Comparison of ENCODE assay signal across 9 mouse cellular contexts in genomic region chr7:128592118-128592935, GRCm38 (mm10). TPM values are rescaled to one million over a fixed set of nuclear protein-coding genes. Genes with fewer than 3 reads are reported as not detected.
DNase-seq lines count a peak whose midpoint lies in the region; ATAC-seq and TF ChIP-seq lines count a peak whose summit lies in the region.
"Had no signal": no experiment of that assay in that cellular context is flagged by ENCODE, and none has a peak within 500 bp of the region (broad histone marks: within the 10 kb centered on the region; RNA-seq: fewer than 3 reads in every experiment).

No protein-coding gene starts in this region.

- TF ChIP-seq POLR2A in heart, adult 2 months (IDR thresholded peaks at IDR 0.05; ENCODE audit: insufficient read depth, low read depth, low read length), result no peak

- peak overlapping the region; percentile 49 for H3K4me2 ChIP-seq in intestine, postnatal 0 days (replicated peaks; ENCODE audit: low read depth)
- peak overlapping the region; percentile 60 for H3K4me2 ChIP-seq in limb, embryonic 13.5 days (replicated peaks)
- H3K4me2 ChIP-seq in midbrain, embryonic 14.5 days (ENCODE audit: low read length), result peak overlapping the region; percentile 43

- H3K79me2 ChIP-seq in heart, adult 2 months (replicated peaks; ENCODE audit: control insufficient read depth, insufficient read depth, low read length), result no peaks in the 10 kb centered on the region

- peaks cover 2% of the 10 kb centered on the region; the same call in 1 of the 2 replicates for H3K36me3 ChIP-seq in heart, adult 2 months (ENCODE audit: control insufficient read depth, insufficient read depth, low read length)
- no peaks in the 10 kb centered on the region for H3K36me3 ChIP-seq in intestine, postnatal 0 days (ENCODE audit: control insufficient read depth, insufficient read depth)
- H3K36me3 ChIP-seq in limb, embryonic 13.5 days, result no peaks in the 10 kb centered on the region
- no peaks in the 10 kb centered on the region for H3K36me3 ChIP-seq in midbrain, embryonic 14.5 days (ENCODE audit: control insufficient read depth, insufficient read depth, low read length)
- H3K36me3 ChIP-seq: G1E had no signal

- intact Hi-C loops in heart, adult 2 months (cut with DNase I), result no loop called here

- H3K4me1 ChIP-seq in heart, adult 2 months (ENCODE audit: control insufficient read depth, insufficient read depth, low read length), result peaks cover 7% of the 10 kb centered on the region; the same call in 1 of the 2 replicates
- no peaks in the 10 kb centered on the region for H3K4me1 ChIP-seq in intestine, postnatal 0 days (replicated peaks; ENCODE audit: control insufficient read depth, insufficient read depth, low read length)
- H3K4me1 ChIP-seq in limb, embryonic 13.5 days, result peaks cover 19% of the 10 kb centered on the region
- H3K4me1 ChIP-seq in midbrain, embryonic 14.5 days (ENCODE audit: control insufficient read depth, insufficient read depth, low read length), result peaks cover 19% of the 10 kb centered on the region

- TF ChIP-seq CTCF in heart, adult 2 months (IDR thresholded peaks at IDR 0.05), result no peak
- no peak for TF ChIP-seq CTCF in intestine, postnatal 0 days (IDR thresholded peaks at IDR 0.05; ENCODE audit: low read depth)

- no peaks in the 10 kb centered on the region for H3K27me3 ChIP-seq in heart, adult 2 months (ENCODE audit: control insufficient read depth, insufficient read depth, low read length)
- H3K27me3 ChIP-seq in intestine, postnatal 0 days (replicated peaks; ENCODE audit: control insufficient read depth, insufficient read depth, low read length), result no peaks in the 10 kb centered on the region
- H3K27me3 ChIP-seq in limb, embryonic 13.5 days, result no peaks in the 10 kb centered on the region
- no peaks in the 10 kb centered on the region for H3K27me3 ChIP-seq in midbrain, embryonic 14.5 days (ENCODE audit: control insufficient read depth, insufficient read depth, low read length)

- ATAC-seq in intestine, postnatal 0 days, result no peak
- no peak; the same call in 1 of the 2 replicates for ATAC-seq in limb, embryonic 13.5 days (ENCODE audit: low FRiP score, low read depth)
- ATAC-seq in midbrain, embryonic 14.5 days (ENCODE audit: low FRiP score, low TSS enrichment), result no peak
- no peak for ATAC-seq in erythroblast, adult 5-6 weeks (replicated peaks; ENCODE audit: low FRiP score, poor library complexity, severe bottlenecking)

- WGBS in heart, adult 2 months, result 27% methylated on average over 21 of the region's 21 CpGs
- 37% methylated on average over 21 of the region's 21 CpGs for WGBS in intestine, postnatal 0 days
- WGBS in limb, embryonic 13.5 days, result 7% methylated on average over 21 of the region's 21 CpGs
- WGBS in midbrain, embryonic 14.5 days, result 4% methylated on average over 21 of the region's 21 CpGs

- H3K4me3 ChIP-seq in heart, adult 2 months, result peak overlapping the region; percentile 6; the same call in 1 of the 2 replicates
- no peak overlapping the region for H3K4me3 ChIP-seq in intestine, postnatal 0 days (ENCODE audit: low read depth, low read length)
- H3K4me3 ChIP-seq in limb, embryonic 13.5 days, result peak overlapping the region; percentile 30
- 0 out of 2 replicates have a peak overlapping the region, but pooled peaks have one; percentile 12 for H3K4me3 ChIP-seq in midbrain, embryonic 14.5 days (replicated peaks; ENCODE audit: low read depth, low read length)

- 0 out of 2 replicates have a peak, but pooled peaks have one; percentile 22 for TF ChIP-seq EP300 in heart, adult 2 months (IDR thresholded peaks at IDR 0.05; ENCODE audit: insufficient read depth, low read depth, low read length)

- DNase-seq in adrenal gland, adult 18-20 months (ENCODE audit: low spot score in 2 of 2), result peak; percentile 42 to 45
- peak; percentile 65 for DNase-seq in embryo, embryonic 9.5 days (ENCODE audit: extremely low spot score)
- DNase-seq in heart, adult 2 months, result peak; percentile 59 to 61
- DNase-seq in midbrain, embryonic 14.5 days, result peak; percentile 65
- DNase-seq in thymus, adult 18-20 months, result no peak

- peak overlapping the region; percentile 67 for H3K27ac ChIP-seq in heart, adult 2 months
- no peak overlapping the region; the same call in 1 of the 2 replicates for H3K27ac ChIP-seq in intestine, postnatal 0 days (ENCODE audit: low read depth, low read length)
- H3K27ac ChIP-seq in limb, embryonic 13.5 days, result peak overlapping the region; percentile 61; the same call in 1 of the 2 replicates
- H3K27ac ChIP-seq in midbrain, embryonic 14.5 days (replicated peaks; ENCODE audit: low read depth, low read length), result peak overlapping the region; percentile 72

- H3K9ac ChIP-seq in heart, adult 2 months (ENCODE audit: low read depth, low read length), result peak overlapping the region; percentile 15; the same call in 1 of the 2 replicates
- H3K9ac ChIP-seq in intestine, postnatal 0 days (ENCODE audit: low read depth, low read length), result no peak overlapping the region
- peak overlapping the region; percentile 45 for H3K9ac ChIP-seq in limb, embryonic 13.5 days
- no peak overlapping the region; the same call in 1 of the 2 replicates for H3K9ac ChIP-seq in midbrain, embryonic 14.5 days (replicated peaks; ENCODE audit: low read length)

- no peaks in the 10 kb centered on the region for H3K9me3 ChIP-seq in intestine, postnatal 0 days (ENCODE audit: control insufficient read depth)
- peaks cover 6% of the 10 kb centered on the region; the same call in 1 of the 2 replicates for H3K9me3 ChIP-seq in limb, embryonic 13.5 days
- H3K9me3 ChIP-seq in midbrain, embryonic 14.5 days (ENCODE audit: control insufficient read depth, low read length), result peaks cover 4% of the 10 kb centered on the region; the same call in 1 of the 2 replicates

RNA-seq across cellular contexts. Expression of gene Inpp5f, which starts 18.8 kb away (rescaled TPM):
- total RNA-seq in adrenal gland, adult 18-20 months (2021), result 10 to 100 TPM; 14.9 to 19.0 TPM
- total RNA-seq in heart, adult 2 months (2021), result 1 to 10 TPM; 4.1 to 4.5 TPM
- polyA plus RNA-seq in heart, adult 2 months (2012; rRNA removed), result 1.5 and 4.0 TPM in 2 replicates
- polyA plus RNA-seq in intestine, postnatal 0 days (2015; fragmentation: Nextera tagmentation; extraction: Ambion mirVana), result 8.3 and 9.3 TPM in 2 replicates
- polyA plus RNA-seq in limb, embryonic 13.5 days (2015; fragmentation: Nextera tagmentation; extraction: Ambion mirVana), result 19.9 and 20.9 TPM in 2 replicates
- polyA plus RNA-seq in midbrain, embryonic 14.5 days (2014; fragmentation: Nextera tagmentation; extraction: Ambion mirVana), result 404 and 444 TPM in 2 replicates
- 2.1 and 4.4 TPM in 2 replicates for total RNA-seq in erythroblast, adult 5-6 weeks (2015; ENCODE audit: low replicate concordance)
- total RNA-seq in erythroblast, adult 5-6 weeks (2017; ENCODE audit: low replicate concordance), result 1.0 and 3.6 TPM in 2 replicates

Comparison
In these comparisons a context has a peak if more than half of its experiments do, and no peak if none do; other contexts are left out.
1. DNase-seq: peak in adrenal gland, adult 18-20 months (2 of 2), embryo, embryonic 9.5 days (single experiment), heart, adult 2 months (2 of 2) and midbrain, embryonic 14.5 days (single experiment); none in thymus, adult 18-20 months (0 of 2).
2. H3K9ac ChIP-seq: peak in heart, adult 2 months (single experiment) and limb, embryonic 13.5 days (single experiment); none in intestine, postnatal 0 days (single experiment) and midbrain, embryonic 14.5 days (single experiment).
3. RNA of gene Inpp5f, which starts 18.8 kb away (polyA plus RNA-seq): 404 to 444 TPM in midbrain, embryonic 14.5 days; 19.9 to 20.9 TPM in limb, embryonic 13.5 days, 8.3 to 9.3 TPM in intestine, postnatal 0 days and 1.5 to 4.0 TPM in heart, adult 2 months; every median in the first group is over 10 times any median in the second.
4. Peak in every context shown above with its lines, with median percentiles within 50 percentile points of each other: H3K4me2 ChIP-seq.